Mouse (Mus musculus) neural tube, embryonic 12.5 days (tissue): ENCODE measurements at regions not wholly inside any gene's neighbourhood (a gene's known extent, or its start where the extent isn't known, plus 50 kb on each side); places are given as distances from the start of the nearest gene placed in this dataset.

ENCODE experiments used
- ATAC-seq: fragments of 200-750 bp; cut with Nextera tagmentation; 2 replicates; pipeline ENCODE4 v1.8.0; 2017; ENCODE audit warnings: low read depth, mild to moderate bottlenecking, moderate TSS enrichment, moderate library complexity; ENCODE audit not compliant: low FRiP score
- H3K27ac ChIP-seq: fragments of 300-500 bp; sonication (generic); 2 replicates; pipeline ENCODE4 v1.5.1; 2016
- H3K27me3 ChIP-seq: fragments of 300-500 bp; sonication (generic); replicated peaks from 2 replicates; pipeline ENCODE4 v1.6.1; 2016; ENCODE audit warnings: mild to moderate bottlenecking
- H3K36me3 ChIP-seq: fragments of 300-500 bp; sonication (generic); 2 replicates; pipeline ENCODE4 v1.6.1; 2016; ENCODE audit warnings: mild to moderate bottlenecking
- H3K4me1 ChIP-seq: fragments of 300-500 bp; sonication (generic); 2 replicates; pipeline ENCODE4 v1.6.1; 2016
- H3K4me2 ChIP-seq: fragments of 300-500 bp; sonication (generic); replicated peaks from 2 replicates; pipeline ENCODE4 v1.6.1; 2016; ENCODE audit warnings: mild to moderate bottlenecking
- H3K4me3 ChIP-seq: fragments of 300-500 bp; sonication (generic); 2 replicates; pipeline ENCODE4 v1.5.1; 2016
- H3K9ac ChIP-seq: fragments of 300-500 bp; sonication (generic); 2 replicates; pipeline ENCODE4 v1.6.1; 2016; ENCODE audit warnings: mild to moderate bottlenecking
- H3K9me3 ChIP-seq: fragments of 300-500 bp; sonication (generic); 2 replicates; pipeline ENCODE4 v1.6.1; 2016; ENCODE audit warnings: mild to moderate bottlenecking
- WGBS: fragments of 180-500 bp; shearing (Covaris S2); methylation state at CpG from one replicate; pipeline ENCODE4 v1.1.7; 2016; 5-methylcytosine and 5-hydroxymethylcytosine counted together

GRCm38 (mm10) chr14:104937083-104937864 lies 239.9 kb downstream of the Rbm26 start:
- no peaks in the 10 kb centered on the region for H3K9me3 ChIP-seq
- no peaks in the 10 kb centered on the region for H3K27me3 ChIP-seq
- whole genome bisulfite sequencing, result 83% methylated on average over 10 of the region's 10 CpGs

GRCm38 (mm10) chr14:104935956-104936355 lies 241.2 kb downstream of the Rbm26 start:
- H3K27me3 ChIP-seq, result no peaks in the 10 kb centered on the region
- H3K9ac ChIP-seq, result no peak overlapping the region
- H3K9me3 ChIP-seq, result no peaks in the 10 kb centered on the region
- no peaks in the 10 kb centered on the region for H3K4me1 ChIP-seq
- no peak overlapping the region for H3K4me2 ChIP-seq
- H3K27ac ChIP-seq, result no peak overlapping the region
- H3K4me3 ChIP-seq, result no peak overlapping the region
- 70% methylated on average over 11 of the region's 11 CpGs for WGBS
- ATAC-seq, result no peak
- H3K36me3 ChIP-seq, result no peaks in the 10 kb centered on the region

More at GRCm38 (mm10) chr14:104937083-104937864, 239.9 kb downstream of the Rbm26 start:
- Histone ChIP-seq H3K36me3 (no peaks in the 10 kb centered on the region), H3K4me1 (no peaks in the 10 kb centered on the region), H3K9ac (no peak overlapping the region), H3K27ac (no peak overlapping the region), H3K4me3 (no peak overlapping the region), H3K4me2 (no peak overlapping the region)
- no peak for ATAC-seq

GRCm38 (mm10) chr14:104905706-104906105 lies 271.4 kb downstream of the Rbm26 start:
- no peak overlapping the region for H3K4me3 ChIP-seq
- H3K9ac ChIP-seq, result no peak overlapping the region
- no peak overlapping the region for H3K4me2 ChIP-seq
- H3K27me3 ChIP-seq, result no peaks in the 10 kb centered on the region
- no peak for ATAC-seq
- H3K27ac ChIP-seq, result no peak overlapping the region
- H3K9me3 ChIP-seq, result no peaks in the 10 kb centered on the region
- no peaks in the 10 kb centered on the region for H3K4me1 ChIP-seq
- H3K36me3 ChIP-seq, result no peaks in the 10 kb centered on the region

- Histone ChIP-seq H3K4me3 (no peak overlapping the region), H3K36me3 (no peaks in the 10 kb centered on the region), H3K27ac (no peak overlapping the region), H3K27me3 (no peaks in the 10 kb centered on the region), H3K4me2 (no peak overlapping the region), H3K9me3 (no peaks in the 10 kb centered on the region), H3K9ac (no peak overlapping the region), H3K4me1 (no peaks in the 10 kb centered on the region)
- 51% methylated on average over 10 of the region's 10 CpGs for WGBS
- ATAC-seq, result peak; percentile 85
Measured at GRCm38 (mm10) chr14:104902120-104903027, 274.8 kb downstream of the Rbm26 start.

- Histone ChIP-seq H3K27me3 (no peaks in the 10 kb centered on the region), H3K36me3 (no peaks in the 10 kb centered on the region), H3K4me1 (no peaks in the 10 kb centered on the region), H3K9me3 (no peaks in the 10 kb centered on the region), H3K4me3 (no peak overlapping the region), H3K4me2 (no peak overlapping the region), H3K9ac (no peak overlapping the region), H3K27ac (no peak overlapping the region)
- WGBS, result 75% methylated on average over 11 of the region's 11 CpGs
- ATAC-seq, result no peak
Measured at GRCm38 (mm10) chr14:104901072-104901471, 276.1 kb downstream of the Rbm26 start.

- Histone ChIP-seq H3K9me3 (no peaks in the 10 kb centered on the region), H3K4me1 (peaks cover 4% of the 10 kb centered on the region; the same call in 1 of the 2 replicates), H3K4me2 (no peak overlapping the region), H3K27ac (no peak overlapping the region), H3K27me3 (no peaks in the 10 kb centered on the region), H3K4me3 (no peak overlapping the region), H3K36me3 (no peaks in the 10 kb centered on the region), H3K9ac (no peak overlapping the region)
- WGBS, result 52% methylated on average over 3 of the region's 3 CpGs
- peak; percentile 59; the same call in 1 of the 2 replicates for ATAC-seq
Measured at GRCm38 (mm10) chr14:104871203-104871602, 305.9 kb downstream of the Rbm26 start.

GRCm38 (mm10) chr14:104867540-104867939 lies 309.6 kb downstream of the Rbm26 start:
- Histone ChIP-seq H3K4me1 (peaks cover 4% of the 10 kb centered on the region; the same call in 1 of the 2 replicates), H3K36me3 (no peaks in the 10 kb centered on the region), H3K9ac (no peak overlapping the region), H3K9me3 (no peaks in the 10 kb centered on the region), H3K27me3 (no peaks in the 10 kb centered on the region), H3K4me2 (no peak overlapping the region), H3K4me3 (no peak overlapping the region), H3K27ac (no peak overlapping the region)
- no peak for ATAC-seq
- WGBS, result 83% methylated on average over 6 of the region's 6 CpGs

- H3K36me3 ChIP-seq, result no peaks in the 10 kb centered on the region
- no peak for ATAC-seq
- no peak overlapping the region for H3K9ac ChIP-seq
- 66% methylated on average over 9 of the region's 9 CpGs for WGBS
- no peak overlapping the region for H3K4me2 ChIP-seq
- H3K27me3 ChIP-seq, result no peaks in the 10 kb centered on the region
- no peaks in the 10 kb centered on the region for H3K9me3 ChIP-seq
- H3K4me3 ChIP-seq, result no peak overlapping the region
- H3K4me1 ChIP-seq, result no peaks in the 10 kb centered on the region; the same call in 1 of the 2 replicates
- H3K27ac ChIP-seq, result no peak overlapping the region
Measured at GRCm38 (mm10) chr14:104863881-104864280, 313.2 kb downstream of the Rbm26 start.

GRCm38 (mm10) chr14:104855913-104856312 lies 321.2 kb downstream of the Rbm26 start:
- Histone ChIP-seq H3K4me2 (no peak overlapping the region), H3K4me3 (no peak overlapping the region), H3K9ac (no peak overlapping the region), H3K36me3 (no peaks in the 10 kb centered on the region), H3K27ac (no peak overlapping the region), H3K27me3 (no peaks in the 10 kb centered on the region), H3K4me1 (no peaks in the 10 kb centered on the region; the same call in 1 of the 2 replicates), H3K9me3 (no peaks in the 10 kb centered on the region)
- no peak for ATAC-seq
- 82% methylated on average over 1 of the region's 1 CpGs for WGBS

GRCm38 (mm10) chr14:104849274-104849673 lies 326.8 kb upstream of the Rnf219 start:
- no peak overlapping the region for H3K9ac ChIP-seq
- 90% methylated on average over 4 of the region's 4 CpGs for WGBS
- H3K4me2 ChIP-seq, result no peak overlapping the region
- no peak for ATAC-seq
- H3K27me3 ChIP-seq, result no peaks in the 10 kb centered on the region
- H3K4me1 ChIP-seq, result no peaks in the 10 kb centered on the region
- no peak overlapping the region for H3K4me3 ChIP-seq
- no peaks in the 10 kb centered on the region for H3K9me3 ChIP-seq
- no peak overlapping the region for H3K27ac ChIP-seq
- no peaks in the 10 kb centered on the region for H3K36me3 ChIP-seq

GRCm38 (mm10) chr14:104827404-104827803 lies 305.0 kb upstream of the Rnf219 start:
- no peak overlapping the region for H3K27ac ChIP-seq
- peak; percentile 50; the same call in 1 of the 2 replicates for ATAC-seq
- H3K4me3 ChIP-seq, result no peak overlapping the region
- H3K9ac ChIP-seq, result no peak overlapping the region
- no peak overlapping the region for H3K4me2 ChIP-seq
- H3K4me1 ChIP-seq, result peaks cover 3% of the 10 kb centered on the region; the same call in 1 of the 2 replicates
- H3K27me3 ChIP-seq, result no peaks in the 10 kb centered on the region
- 34% methylated on average over 4 of the region's 4 CpGs for WGBS
- no peaks in the 10 kb centered on the region for H3K36me3 ChIP-seq
- H3K9me3 ChIP-seq, result no peaks in the 10 kb centered on the region

GRCm38 (mm10) chr14:104824926-104825325 lies 302.5 kb upstream of the Rnf219 start:
- Histone ChIP-seq H3K4me3 (no peak overlapping the region), H3K36me3 (no peaks in the 10 kb centered on the region), H3K9ac (no peak overlapping the region), H3K27me3 (no peaks in the 10 kb centered on the region), H3K4me2 (no peak overlapping the region), H3K27ac (no peak overlapping the region), H3K9me3 (no peaks in the 10 kb centered on the region), H3K4me1 (peaks cover 3% of the 10 kb centered on the region; the same call in 1 of the 2 replicates)
- no peak for ATAC-seq
- 61% methylated on average over 1 of the region's 1 CpGs for WGBS
